Mouse (Mus musculus) C2C12 (cell line): ENCODE results near the gene Eif4b.

Experiments
- CTCF ChIP-seq: IDR thresholded peaks from one replicate; pipeline ENCODE4 v1.5.1; 2011; ENCODE audit not compliant: control insufficient read depth, insufficient read depth, insufficient read length
- FOSL1 ChIP-seq: IDR thresholded peaks from one replicate; pipeline ENCODE4 v1.8.0; 2011; ENCODE audit warnings: mild to moderate bottlenecking, low read length; ENCODE audit not compliant: poor library complexity, insufficient read depth, severe bottlenecking
- MYOD1 ChIP-seq: IDR thresholded peaks from one replicate; pipeline ENCODE4 v1.6.1; 2011; ENCODE audit warnings: low read depth; ENCODE audit not compliant: control insufficient read depth, insufficient read length
- MYOG ChIP-seq: IDR thresholded peaks from one replicate; pipeline ENCODE4 v1.6.1; 2011; ENCODE audit not compliant: control insufficient read depth, insufficient read length; ENCODE audit errors: extremely low read depth

- no peak for TF ChIP-seq CTCF
- TF ChIP-seq MYOD1, result no peak
- TF ChIP-seq MYOG, result no peak
- TF ChIP-seq FOSL1, result no peak
Measured at GRCm38 (mm10) chr15:102142914-102143912, 69.6 kb downstream of the Eif4b start.
